Mouse (Mus musculus) inflammation-experienced regulatory T-cells, adult 16 weeks (primary cell): ENCODE results near the gene Dgat2. TPM values are rescaled to one million over a fixed set of nuclear protein-coding genes. Genes with fewer than 3 reads are reported as not detected.

ENCODE experiments used
- polyA plus RNA-seq: library from polyadenylated mRNA; unstranded; fragments of 100-300 nt; shearing (Covaris generic); gene quantifications from one replicate; pipeline ENCODE4 v1.2.1, GENCODE M21; 2017

Gene Dgat2
- polyA plus RNA-seq, result 8.7 TPM

DNA sequence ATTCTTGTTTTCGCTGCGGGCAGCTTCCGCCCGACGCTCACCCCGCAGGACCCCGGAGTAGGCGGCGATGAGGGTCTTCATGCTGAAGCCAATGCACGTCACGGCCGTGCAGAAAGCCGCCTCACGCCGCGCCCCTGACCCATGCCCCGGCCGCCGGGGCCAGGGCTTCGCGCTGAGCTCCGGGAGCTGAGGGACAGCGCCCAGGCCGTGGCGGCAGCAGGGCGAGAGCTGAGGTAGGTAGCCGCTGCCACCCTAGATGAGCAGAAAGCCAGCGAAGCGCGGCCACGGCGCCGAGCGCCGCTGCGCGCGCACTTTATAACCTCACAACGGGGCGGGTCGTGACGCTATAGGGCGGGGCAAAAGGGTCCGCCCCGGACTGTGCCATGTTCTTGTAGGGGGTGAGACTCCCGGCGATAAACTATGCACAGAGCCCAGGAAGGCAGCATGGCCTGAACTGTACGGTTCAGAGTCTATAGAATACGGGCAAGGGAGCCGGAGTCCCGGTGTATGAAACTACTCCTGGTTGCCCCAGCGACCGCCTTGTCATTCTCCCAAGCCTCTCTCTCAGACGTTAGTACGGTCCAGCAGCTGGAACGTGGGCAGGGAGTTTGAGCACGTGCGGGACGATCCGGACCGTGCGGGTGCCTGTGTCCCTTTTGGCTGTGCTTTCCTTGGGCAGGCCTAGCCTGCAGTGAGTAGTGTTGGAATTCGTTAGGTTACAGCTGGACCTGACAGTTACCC lies at the start of gene Dgat2:
Dgat2 (minus strand) TSS at position 288 of the 741 bp plus-strand sequence.

DNA sequence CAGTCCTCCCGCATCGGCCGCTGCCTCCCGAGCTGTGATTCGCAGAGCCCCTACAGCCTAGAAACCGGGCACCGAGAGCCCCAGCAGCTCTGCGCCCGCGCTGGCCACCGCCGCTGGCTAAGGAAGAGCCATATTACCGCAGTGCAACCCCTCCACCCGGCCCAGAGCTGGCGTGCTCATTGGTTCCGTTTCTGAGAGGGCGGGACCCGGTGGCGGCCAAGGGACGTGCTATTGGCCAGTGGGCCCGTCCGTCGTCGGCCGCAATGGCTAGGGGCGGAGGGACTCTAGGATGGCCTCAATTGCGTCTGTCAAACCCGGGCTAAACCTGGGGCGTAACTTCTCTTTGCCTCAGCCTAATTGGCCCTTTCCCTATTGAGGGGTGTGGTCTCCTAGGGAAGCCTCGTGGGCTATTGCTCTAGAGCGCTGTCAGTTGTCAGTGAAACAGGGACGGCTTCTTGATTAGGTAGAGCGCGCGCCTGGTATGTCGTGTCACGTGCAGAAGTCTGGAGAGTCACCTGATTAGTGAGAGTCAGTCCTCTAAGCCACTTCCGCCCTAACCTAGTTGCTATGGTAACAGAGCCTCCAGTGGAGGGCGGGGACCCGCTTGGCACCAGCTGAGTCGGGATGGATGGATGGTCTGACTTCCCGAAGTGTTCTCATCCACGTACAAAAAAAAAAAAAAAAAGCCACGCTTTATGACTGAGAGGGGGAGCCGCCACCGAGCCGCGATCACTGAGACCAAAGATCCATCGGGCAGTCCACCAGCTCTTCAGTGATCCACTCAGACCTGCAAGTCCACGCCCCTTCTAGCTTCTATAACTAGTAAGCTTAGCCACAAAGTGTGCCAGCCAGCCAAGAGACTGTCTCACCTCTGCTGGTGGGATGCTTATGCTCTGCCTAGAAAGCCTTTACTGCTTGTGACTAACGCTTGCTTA lies 41.3 kb downstream of the Dgat2 start, which contains the start of gene Uvrag:
Uvrag (minus strand) TSS at position 158 of the 935 bp plus-strand sequence.

Other genes with a start within 250 kb of the Dgat2 start
- gene Uvrag, start 41.6 kb downstream of the Dgat2 start, polyA plus RNA-seq, result 21.3 TPM
- gene Mogat2, start 55.9 kb upstream of the Dgat2 start, polyA plus RNA-seq, result not detected
- gene Map6, start 84.7 kb upstream of the Dgat2 start, polyA plus RNA-seq, result 18.7 TPM
- not detected for gene Serpinh1, start 170.5 kb upstream of the Dgat2 start, polyA plus RNA-seq
- gene Gdpd5, start 198.7 kb upstream of the Dgat2 start, polyA plus RNA-seq, result 41.5 TPM